Mouse (Mus musculus): ENCODE results near the gene Nmrk1. TPM values are rescaled to one million over a fixed set of nuclear protein-coding genes. Genes with fewer than 3 reads are reported as not detected.
"Not testable (repeated sequence)": the region's sequence is repeated elsewhere in the genome, so short reads cannot be mapped to it uniquely, and the experiment has no call there.

Nmrk1 gene
- polyA plus RNA-seq, 1 experiment from 2014 or later, result 12.6 TPM

DNA sequence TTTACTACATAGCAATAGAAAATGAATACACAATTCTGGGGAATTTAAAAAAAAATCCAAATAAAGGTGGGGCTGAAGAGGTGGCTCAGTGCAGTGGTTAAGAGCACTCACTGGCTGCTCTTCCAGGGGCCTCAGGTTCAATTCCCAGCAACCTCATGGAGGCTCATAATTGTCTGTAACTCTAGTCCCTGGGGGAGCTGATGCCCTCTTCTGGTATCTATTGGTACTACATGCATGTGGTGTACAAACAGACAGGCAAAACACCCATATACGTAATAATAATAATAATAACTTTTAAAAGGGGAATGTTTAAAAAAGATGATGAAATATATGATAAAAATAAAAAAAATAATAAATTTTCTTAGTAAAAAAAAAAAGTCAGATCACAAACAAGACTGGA, 43.5 kb upstream of the Nmrk1 start:
- Histone ChIP-seq H3K36me3 (replicated peaks; ENCODE audit: insufficient read depth, low read length) (peaks cover 57% of the 10 kb centered on the region), H3K4me3 (ENCODE audit: low read depth, low read length) (no peak overlapping the region), H3K9me3 (ENCODE audit: low read length) (no peaks in the 10 kb centered on the region), H3K27ac (ENCODE audit: low read depth) (no peak overlapping the region), H3K27me3 (ENCODE audit: insufficient read depth, low read length) (no peaks in the 10 kb centered on the region), H3K9ac (replicated peaks) (no peak overlapping the region), H3K4me1 (ENCODE audit: insufficient read depth) (peaks cover 1% of the 10 kb centered on the region; the same call in 1 of the 2 replicates), H3K4me2 (ENCODE audit: low read depth, low read length) (no peak overlapping the region)
- peak; percentile 63 for TF ChIP-seq CTCF (IDR thresholded peaks at IDR 0.05; ENCODE audit: low read depth)
- no peak for TF ChIP-seq EP300 (IDR thresholded peaks at IDR 0.05; ENCODE audit: low read depth)
- no peak for DNase-seq
- no peak for ATAC-seq
- WGBS (ENCODE audit: insufficient replicate concordance), result 95% methylated on average over 1 of the region's 1 CpGs

DNA sequence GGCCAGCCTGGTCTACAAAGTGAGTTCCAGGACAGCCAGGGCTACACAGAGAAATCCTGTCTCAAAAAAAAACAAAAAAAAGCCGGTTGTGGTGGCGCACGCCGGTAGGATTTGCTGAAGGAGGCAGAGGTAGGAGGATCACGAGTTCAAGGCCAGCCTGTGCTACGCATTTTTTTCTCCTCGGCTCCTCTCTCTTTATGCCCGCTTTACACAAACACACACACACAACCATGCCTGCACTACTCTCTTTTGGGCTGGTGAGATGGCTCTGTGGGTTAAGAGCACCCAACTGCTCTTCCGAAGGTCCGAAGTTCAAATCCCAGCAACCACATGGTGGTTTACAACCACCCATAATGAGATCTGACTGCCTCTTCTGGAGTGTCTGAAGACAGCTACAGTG, 42.9 kb upstream of the Nmrk1 start:
- H3K9ac ChIP-seq (replicated peaks); H3K4me1 ChIP-seq (ENCODE audit: insufficient read depth); H3K27ac ChIP-seq (ENCODE audit: low read depth); ATAC-seq; H3K27me3 ChIP-seq (ENCODE audit: insufficient read depth, low read length); H3K4me3 ChIP-seq (ENCODE audit: low read depth, low read length); H3K9me3 ChIP-seq (ENCODE audit: low read length); H3K4me2 ChIP-seq (ENCODE audit: low read depth, low read length); DNase-seq: not testable (repeated sequence)
- WGBS (ENCODE audit: insufficient replicate concordance), result 94% methylated on average over 10 of the region's 10 CpGs
- peaks cover 60% of the 10 kb centered on the region for H3K36me3 ChIP-seq (replicated peaks; ENCODE audit: insufficient read depth, low read length)

GRCm38 (mm10) chr19:18589276-18589675, 42.5 kb upstream of the Nmrk1 start:
- Histone ChIP-seq H3K4me3 (ENCODE audit: low read depth, low read length) (no peak overlapping the region), H3K36me3 (replicated peaks; ENCODE audit: insufficient read depth, low read length) (peaks cover 59% of the 10 kb centered on the region), H3K9me3 (ENCODE audit: low read length) (no peaks in the 10 kb centered on the region), H3K9ac (replicated peaks) (no peak overlapping the region), H3K27ac (ENCODE audit: low read depth) (no peak overlapping the region), H3K27me3 (ENCODE audit: insufficient read depth, low read length) (no peaks in the 10 kb centered on the region), H3K4me1 (ENCODE audit: insufficient read depth) (no peaks in the 10 kb centered on the region), H3K4me2 (ENCODE audit: low read depth, low read length) (no peak overlapping the region)
- DNase-seq, result no peak
- 81% methylated on average over 8 of the region's 8 CpGs for WGBS (ENCODE audit: insufficient replicate concordance)
- TF ChIP-seq EP300 (IDR thresholded peaks at IDR 0.05; ENCODE audit: low read depth), result no peak
- TF ChIP-seq CTCF (IDR thresholded peaks at IDR 0.05; ENCODE audit: low read depth), result no peak
- ATAC-seq, result no peak

GRCm38 (mm10) chr19:18590234-18590633, 41.5 kb upstream of the Nmrk1 start:
- Histone ChIP-seq H3K4me1 (ENCODE audit: insufficient read depth) (no peaks in the 10 kb centered on the region), H3K9me3 (ENCODE audit: low read length) (no peaks in the 10 kb centered on the region), H3K36me3 (replicated peaks; ENCODE audit: insufficient read depth, low read length) (peaks cover 53% of the 10 kb centered on the region), H3K27me3 (ENCODE audit: insufficient read depth, low read length) (no peaks in the 10 kb centered on the region), H3K9ac (replicated peaks) (no peak overlapping the region), H3K4me3 (ENCODE audit: low read depth, low read length) (no peak overlapping the region), H3K4me2 (ENCODE audit: low read depth, low read length) (no peak overlapping the region), H3K27ac (ENCODE audit: low read depth) (no peak overlapping the region)
- 81% methylated on average over 5 of the region's 5 CpGs for WGBS (ENCODE audit: insufficient replicate concordance)
- DNase-seq, result no peak
- TF ChIP-seq EP300 (IDR thresholded peaks at IDR 0.05; ENCODE audit: low read depth), result no peak
- TF ChIP-seq CTCF (IDR thresholded peaks at IDR 0.05; ENCODE audit: low read depth), result no peak
- no peak for ATAC-seq

- no peak overlapping the region for H3K4me2 ChIP-seq (ENCODE audit: low read depth, low read length)
- H3K36me3 ChIP-seq (replicated peaks; ENCODE audit: insufficient read depth, low read length), result peaks cover 46% of the 10 kb centered on the region
- DNase-seq (no peak), ATAC-seq (no peak)
- H3K9me3 ChIP-seq (ENCODE audit: low read length), result no peaks in the 10 kb centered on the region
- no peaks in the 10 kb centered on the region for H3K4me1 ChIP-seq (ENCODE audit: insufficient read depth)
- H3K9ac ChIP-seq (replicated peaks), result no peak overlapping the region
- no peaks in the 10 kb centered on the region for H3K27me3 ChIP-seq (ENCODE audit: insufficient read depth, low read length)
- TF ChIP-seq EP300 (IDR thresholded peaks at IDR 0.05; ENCODE audit: low read depth) (no peak), CTCF (IDR thresholded peaks at IDR 0.05; ENCODE audit: low read depth) (no peak)
- no peak overlapping the region for H3K4me3 ChIP-seq (ENCODE audit: low read depth, low read length)
- 49% methylated on average over 5 of the region's 5 CpGs for WGBS (ENCODE audit: insufficient replicate concordance)
- no peak overlapping the region for H3K27ac ChIP-seq (ENCODE audit: low read depth)
Observed at GRCm38 (mm10) chr19:18590942-18591354, 40.8 kb upstream of the Nmrk1 start.

DNA sequence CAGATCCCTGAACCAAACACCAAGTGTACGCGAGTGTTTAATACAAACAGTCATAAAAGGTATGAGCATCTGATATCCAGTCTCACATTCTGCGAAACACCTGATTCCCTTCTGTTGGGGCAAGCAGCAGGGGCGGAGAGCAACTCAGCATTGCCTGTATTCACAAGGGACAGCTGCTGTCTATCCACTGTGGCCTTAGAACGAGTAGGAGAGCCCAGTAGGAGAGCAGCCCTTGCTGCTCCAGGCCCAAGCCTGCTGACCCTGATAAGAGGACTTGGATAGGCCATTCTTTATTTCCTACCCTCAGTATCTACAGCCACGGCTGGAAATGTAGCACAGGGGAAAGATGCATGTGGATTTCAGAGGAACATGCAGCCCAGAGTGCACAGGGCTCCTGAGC, 38.8 kb upstream of the Nmrk1 start:
- H3K9me3 ChIP-seq (ENCODE audit: low read length), result no peaks in the 10 kb centered on the region
- ATAC-seq (no peak), DNase-seq (no peak)
- H3K36me3 ChIP-seq (replicated peaks; ENCODE audit: insufficient read depth, low read length), result peaks cover 27% of the 10 kb centered on the region; the same call in 1 of the 2 replicates
- no peaks in the 10 kb centered on the region for H3K27me3 ChIP-seq (ENCODE audit: insufficient read depth, low read length)
- H3K4me1 ChIP-seq (ENCODE audit: insufficient read depth), result no peaks in the 10 kb centered on the region
- TF ChIP-seq CTCF (IDR thresholded peaks at IDR 0.05; ENCODE audit: low read depth) (no peak), EP300 (IDR thresholded peaks at IDR 0.05; ENCODE audit: low read depth) (no peak)
- no peak overlapping the region for H3K4me3 ChIP-seq (ENCODE audit: low read depth, low read length)
- no peak overlapping the region for H3K9ac ChIP-seq (replicated peaks)
- WGBS (ENCODE audit: insufficient replicate concordance), result 87% methylated on average over 6 of the region's 6 CpGs
- no peak overlapping the region for H3K4me2 ChIP-seq (ENCODE audit: low read depth, low read length)
- no peak overlapping the region for H3K27ac ChIP-seq (ENCODE audit: low read depth)

DNA sequence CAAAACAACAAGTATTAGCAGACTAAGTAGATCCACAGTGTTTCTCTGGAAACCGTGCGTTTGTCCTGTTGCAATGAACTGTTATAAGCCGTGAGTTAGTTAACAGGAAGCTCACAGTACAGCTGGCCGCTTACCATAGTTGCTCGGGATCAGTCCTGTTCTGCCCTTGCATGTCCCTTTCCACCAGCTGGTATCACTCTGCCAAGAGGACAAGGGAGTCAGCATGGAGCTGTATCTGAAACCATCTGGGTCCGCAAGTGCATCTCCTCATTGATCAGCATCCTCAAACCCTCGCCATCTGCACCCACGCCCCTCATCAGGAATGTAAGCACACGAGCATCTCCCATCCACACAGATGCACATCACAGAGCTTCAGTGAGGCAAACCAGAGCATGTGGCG, 38.0 kb upstream of the Nmrk1 start:
- no peak overlapping the region for H3K27ac ChIP-seq (ENCODE audit: low read depth)
- H3K9ac ChIP-seq (replicated peaks), result no peak overlapping the region
- TF ChIP-seq EP300 (IDR thresholded peaks at IDR 0.05; ENCODE audit: low read depth) (no peak), CTCF (IDR thresholded peaks at IDR 0.05; ENCODE audit: low read depth) (no peak)
- DNase-seq (no peak), ATAC-seq (no peak)
- peaks cover 27% of the 10 kb centered on the region; the same call in 1 of the 2 replicates for H3K36me3 ChIP-seq (replicated peaks; ENCODE audit: insufficient read depth, low read length)
- 80% methylated on average over 10 of the region's 10 CpGs for whole genome bisulfite sequencing (ENCODE audit: insufficient replicate concordance)
- H3K4me2 ChIP-seq (ENCODE audit: low read depth, low read length), result no peak overlapping the region
- H3K4me3 ChIP-seq (ENCODE audit: low read depth, low read length), result no peak overlapping the region
- H3K9me3 ChIP-seq (ENCODE audit: low read length), result no peaks in the 10 kb centered on the region
- H3K4me1 ChIP-seq (ENCODE audit: insufficient read depth), result no peaks in the 10 kb centered on the region
- no peaks in the 10 kb centered on the region for H3K27me3 ChIP-seq (ENCODE audit: insufficient read depth, low read length)
